Mouse (Mus musculus): Measurements from ENCODE around the gene Zfp330. TPM values are rescaled to one million over a fixed set of nuclear protein-coding genes. Genes with fewer than 3 reads are reported as not detected.

The Zfp330 gene
- total and polyA plus RNA-seq, 2 experiments = 9.2 to 26.0 TPM

DNA sequence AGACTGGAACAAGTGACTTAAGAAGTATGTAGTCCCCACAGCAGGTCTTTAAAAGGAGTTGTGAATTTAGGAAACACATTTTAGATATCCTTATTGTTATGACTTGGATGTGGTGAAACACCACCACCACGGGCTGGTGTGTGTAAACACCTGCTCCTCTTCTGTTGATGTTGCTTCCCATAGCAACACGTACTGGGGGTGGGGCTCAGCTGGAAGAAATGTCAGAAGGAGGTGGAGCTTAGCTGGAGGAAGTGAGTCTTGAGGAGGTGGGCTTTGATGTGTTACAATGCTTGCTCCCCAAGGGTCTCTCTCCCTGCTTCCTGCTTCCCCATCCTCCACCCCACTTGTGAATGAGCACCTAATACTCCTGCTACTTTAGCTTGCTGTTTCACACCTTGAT lies 14.9 kb downstream of the Zfp330 start:
- Histone ChIP-seq H3K27ac (replicated peaks; ENCODE audit: insufficient read depth, low read depth, low read length) (no peak overlapping the region), H3K9ac (ENCODE audit: low read depth, low read length) (no peak overlapping the region), H3K79me2 (ENCODE audit: control insufficient read depth, insufficient read depth, low read length) (no peaks in the 10 kb centered on the region), H3K4me1 (ENCODE audit: control insufficient read depth, insufficient read depth, low read length) (no peaks in the 10 kb centered on the region), H3K4me3 (ENCODE audit: insufficient read depth, low read depth, low read length) (no peak overlapping the region), H3K36me3 (ENCODE audit: control insufficient read depth, insufficient read depth, low read length) (peaks cover 8% of the 10 kb centered on the region), H3K27me3 (ENCODE audit: control insufficient read depth, insufficient read depth, low read length) (no peaks in the 10 kb centered on the region)
- 44% methylated on average over 2 of the region's 2 CpGs for WGBS
- no peak for TF ChIP-seq POLR2A (IDR thresholded peaks at IDR 0.05; ENCODE audit: extremely low read depth, insufficient read depth, low read length)
- TF ChIP-seq CTCF (IDR thresholded peaks at IDR 0.05; ENCODE audit: low read depth, low read length) = no peak
- DNase-seq (ENCODE audit: extremely low read depth, low read depth, low spot score) = no peak

- no peak for TF ChIP-seq CTCF (IDR thresholded peaks at IDR 0.05; ENCODE audit: low read depth, low read length)
- TF ChIP-seq POLR2A (IDR thresholded peaks at IDR 0.05; ENCODE audit: extremely low read depth, insufficient read depth, low read length) = no peak
- no peaks in the 10 kb centered on the region for H3K4me1 ChIP-seq (ENCODE audit: control insufficient read depth, insufficient read depth, low read length)
- no peak overlapping the region for H3K27ac ChIP-seq (replicated peaks; ENCODE audit: insufficient read depth, low read depth, low read length)
- H3K36me3 ChIP-seq (ENCODE audit: control insufficient read depth, insufficient read depth, low read length) = no peaks in the 10 kb centered on the region
- H3K9ac ChIP-seq (ENCODE audit: low read depth, low read length) = no peak overlapping the region
- no peaks in the 10 kb centered on the region for H3K27me3 ChIP-seq (ENCODE audit: control insufficient read depth, insufficient read depth, low read length)
- no peak for DNase-seq (ENCODE audit: extremely low read depth, low read depth, low spot score)
- no peak overlapping the region for H3K4me3 ChIP-seq (ENCODE audit: insufficient read depth, low read depth, low read length)
- no peaks in the 10 kb centered on the region for H3K79me2 ChIP-seq (ENCODE audit: control insufficient read depth, insufficient read depth, low read length)
- WGBS = 93% methylated on average over 14 of the region's 14 CpGs
Measured at GRCm38 (mm10) chr8:82754946-82755345, 19.0 kb downstream of the Zfp330 start.

- no peaks in the 10 kb centered on the region for H3K36me3 ChIP-seq (ENCODE audit: control insufficient read depth, insufficient read depth, low read length)
- no peak overlapping the region for H3K4me3 ChIP-seq (ENCODE audit: insufficient read depth, low read depth, low read length)
- H3K27ac ChIP-seq (replicated peaks; ENCODE audit: insufficient read depth, low read depth, low read length) = no peak overlapping the region
- no peaks in the 10 kb centered on the region for H3K79me2 ChIP-seq (ENCODE audit: control insufficient read depth, insufficient read depth, low read length)
- H3K27me3 ChIP-seq (ENCODE audit: control insufficient read depth, insufficient read depth, low read length) = no peaks in the 10 kb centered on the region
- no peak for TF ChIP-seq POLR2A (IDR thresholded peaks at IDR 0.05; ENCODE audit: extremely low read depth, insufficient read depth, low read length)
- TF ChIP-seq CTCF (IDR thresholded peaks at IDR 0.05; ENCODE audit: low read depth, low read length) = no peak
- H3K9ac ChIP-seq (ENCODE audit: low read depth, low read length) = no peak overlapping the region
- no peaks in the 10 kb centered on the region for H3K4me1 ChIP-seq (ENCODE audit: control insufficient read depth, insufficient read depth, low read length)
- no peak for DNase-seq (ENCODE audit: extremely low read depth, low read depth, low spot score)
Measured at GRCm38 (mm10) chr8:82746617-82747016, 27.3 kb downstream of the Zfp330 start.

GRCm38 (mm10) chr8:82743905-82744904 lies 29.8 kb downstream of the Zfp330 start:
- Histone ChIP-seq H3K4me3 (ENCODE audit: insufficient read depth, low read depth, low read length) (no peak overlapping the region), H3K4me1 (ENCODE audit: control insufficient read depth, insufficient read depth, low read length) (no peaks in the 10 kb centered on the region), H3K9ac (ENCODE audit: low read depth, low read length) (no peak overlapping the region), H3K27me3 (ENCODE audit: control insufficient read depth, insufficient read depth, low read length) (no peaks in the 10 kb centered on the region), H3K27ac (replicated peaks; ENCODE audit: insufficient read depth, low read depth, low read length) (no peak overlapping the region), H3K79me2 (ENCODE audit: control insufficient read depth, insufficient read depth, low read length) (no peaks in the 10 kb centered on the region), H3K36me3 (ENCODE audit: control insufficient read depth, insufficient read depth, low read length) (no peaks in the 10 kb centered on the region)
- peak; percentile 19 for DNase-seq (ENCODE audit: extremely low read depth, low read depth, low spot score)
- 47% methylated on average over 10 of the region's 10 CpGs for WGBS
- no peak for TF ChIP-seq POLR2A (IDR thresholded peaks at IDR 0.05; ENCODE audit: extremely low read depth, insufficient read depth, low read length)
- peak; percentile 62 for TF ChIP-seq CTCF (IDR thresholded peaks at IDR 0.05; ENCODE audit: low read depth, low read length)

Other genes with a start within 250 kb of the Zfp330 start
- 0.92 and 1.2 TPM in 2 replicates for gene Rnf150, start 89.2 kb upstream of the Zfp330 start, total RNA-seq (2014; rRNA removed)
- gene Rnf150, start 89.2 kb upstream of the Zfp330 start, polyA plus RNA-seq (2012; rRNA removed) = 0.11 and 0.24 TPM in 2 replicates

Data from liver, adult 2 months (tissue).